Mouse (Mus musculus) layer of hippocampus, postnatal 10 days (tissue): Measurements from ENCODE around the gene Minar1. TPM values are rescaled to one million over a fixed set of nuclear protein-coding genes. Genes with fewer than 3 reads are reported as not detected.

Experiments used
- total RNA-seq, 2 experiments: library from RNA; stranded (reverse); gene quantifications; 2 replicates each; pipeline ENCODE4 v1.2.3; 2021

Minar1 gene
- total RNA-seq, 2 experiments from 2014 or later: 4.6 to 4.7 TPM

Other genes with a start within 250 kb of the Minar1 start
- gene Tmed3, start 81.9 kb upstream of the Minar1 start, total RNA-seq: 10 to 100 TPM; 27.1 to 27.2 TPM
- 1 to 10 TPM in 1 of 2 experiments, under 1 TPM in 1; 0.82 to 1.4 TPM for gene Ankrd34c, start 115.3 kb upstream of the Minar1 start, total RNA-seq